Comparison of ENCODE assay signal across 16 mouse cellular contexts in genomic region chr15:90622005-90622404, GRCm38 (mm10).
"Had no signal": no experiment of that assay in that cellular context is flagged by ENCODE, and none has a peak within 500 bp of the region (broad histone marks: within the 10 kb centered on the region; RNA-seq: fewer than 3 reads in every experiment).

No protein-coding gene starts in this region.

- H3K9me3 ChIP-seq: neural tube, embryonic 12.5 days; neural tube, embryonic 13.5 days; neural tube, embryonic 15.5 days; stomach, embryonic 15.5 days had no signal

- H3K27me3 ChIP-seq: neural tube, embryonic 12.5 days; neural tube, embryonic 13.5 days; neural tube, embryonic 15.5 days; stomach, embryonic 15.5 days had no signal

- H3K9ac ChIP-seq: neural tube, embryonic 12.5 days; neural tube, embryonic 13.5 days; neural tube, embryonic 15.5 days; stomach, embryonic 15.5 days had no signal

- H3K4me1 ChIP-seq: neural tube, embryonic 12.5 days; neural tube, embryonic 13.5 days; neural tube, embryonic 15.5 days; stomach, embryonic 15.5 days had no signal

- H3K27ac ChIP-seq: neural tube, embryonic 12.5 days; neural tube, embryonic 13.5 days; neural tube, embryonic 15.5 days; stomach, embryonic 15.5 days; stomach, postnatal 0 days had no signal

- DNase-seq: retina, postnatal 1 day; right cerebral cortex, adult 18-20 months; right cerebral cortex, postnatal 25 days; right cerebral cortex, postnatal 4 days; spleen, adult 18-20 months; thymus, adult 18-20 months; thymus, adult 2 months; thymus, postnatal 14 days; thymus, postnatal 25 days; thymus, postnatal 36 days; thymus, postnatal 4 days had no signal

- H3K4me2 ChIP-seq: neural tube, embryonic 12.5 days; neural tube, embryonic 13.5 days; neural tube, embryonic 15.5 days; stomach, embryonic 15.5 days had no signal

- H3K4me3 ChIP-seq: neural tube, embryonic 12.5 days; neural tube, embryonic 13.5 days; neural tube, embryonic 15.5 days; stomach, embryonic 15.5 days had no signal

- H3K36me3 ChIP-seq: neural tube, embryonic 12.5 days; neural tube, embryonic 13.5 days; neural tube, embryonic 15.5 days; stomach, embryonic 15.5 days had no signal
